Mouse (Mus musculus) embryonic facial prominence, embryonic 12.5 days (tissue): ENCODE data around the gene Zc3h7b. TPM values are rescaled to one million over a fixed set of nuclear protein-coding genes. Genes with fewer than 3 reads are reported as not detected.

Experiments
- ATAC-seq: fragments of 200-750 bp; cut with Nextera tagmentation; 2 replicates; pipeline ENCODE4 v1.8.0; 2017; ENCODE audit not compliant: insufficient number of reproducible peaks, insufficient read depth, low FRiP score, low TSS enrichment
- H3K27ac ChIP-seq: fragments of 300-500 bp; sonication (generic); 2 replicates; pipeline ENCODE4 v1.5.1; 2016; ENCODE audit warnings: mild to moderate bottlenecking
- H3K27me3 ChIP-seq: fragments of 300-500 bp; sonication (generic); 2 replicates; pipeline ENCODE4 v1.6.1; 2016; ENCODE audit warnings: mild to moderate bottlenecking, moderate library complexity
- H3K36me3 ChIP-seq: fragments of 300-500 bp; sonication (generic); 2 replicates; pipeline ENCODE4 v1.6.1; 2016; ENCODE audit warnings: mild to moderate bottlenecking
- H3K4me1 ChIP-seq: fragments of 300-500 bp; sonication (generic); 2 replicates; pipeline ENCODE4 v1.6.1; 2016
- H3K4me2 ChIP-seq: fragments of 300-500 bp; sonication (generic); replicated peaks from 2 replicates; pipeline ENCODE4 v1.6.1; 2016; ENCODE audit warnings: mild to moderate bottlenecking, moderate library complexity
- H3K4me3 ChIP-seq: fragments of 300-500 bp; sonication (generic); 2 replicates; pipeline ENCODE4 v1.5.1; 2016; ENCODE audit warnings: mild to moderate bottlenecking
- H3K9ac ChIP-seq: fragments of 300-500 bp; sonication (generic); 2 replicates; pipeline ENCODE4 v1.6.1; 2016; ENCODE audit warnings: mild to moderate bottlenecking, moderate library complexity
- H3K9me3 ChIP-seq: fragments of 300-500 bp; sonication (generic); 2 replicates; pipeline ENCODE4 v1.6.1; 2016; ENCODE audit warnings: mild to moderate bottlenecking, moderate library complexity
- WGBS: fragments of 180-500 bp; shearing (Covaris S2); methylation state at CpG from one replicate; pipeline ENCODE4 v1.1.7; 2016; 5-methylcytosine and 5-hydroxymethylcytosine counted together
- polyA plus RNA-seq: library from polyadenylated mRNA; unstranded; fragments of >200 nt; fragmentation: Nextera tagmentation; extraction: Ambion mirVana; gene quantifications from 2 replicates; pipeline ENCODE4 v1.2.1, GENCODE M21; 2016

Zc3h7b gene
- polyA plus RNA-seq, 1 experiment from 2014 or later, result 36.4 TPM

DNA sequence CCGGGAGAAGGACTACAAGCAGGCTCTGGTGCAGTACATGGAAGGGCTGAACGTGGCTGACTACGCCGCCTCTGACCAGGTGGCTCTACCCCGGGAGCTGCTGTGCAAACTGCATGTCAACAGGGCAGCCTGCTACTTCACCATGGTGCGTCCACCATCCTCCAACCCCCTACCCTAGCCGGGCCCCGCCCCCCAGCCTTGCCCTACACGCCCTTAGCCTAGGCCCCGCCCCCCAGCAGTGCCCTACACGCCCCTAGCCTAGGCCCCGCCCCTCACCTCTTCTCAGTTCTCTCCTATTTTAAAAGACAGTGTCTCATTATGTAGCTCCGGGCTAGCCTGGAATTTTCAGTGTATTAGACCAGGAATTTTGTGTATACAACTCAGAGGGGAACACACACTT is 24.2 kb downstream of the Zc3h7b start:
- ATAC-seq, result no peak
- H3K4me2 ChIP-seq, result no peak overlapping the region
- 61% methylated on average over 12 of the region's 13 CpGs for WGBS
- H3K9ac ChIP-seq, result no peak overlapping the region
- no peak overlapping the region for H3K27ac ChIP-seq
- no peak overlapping the region for H3K4me3 ChIP-seq
- H3K27me3 ChIP-seq, result no peaks in the 10 kb centered on the region
- peaks cover 52% of the 10 kb centered on the region for H3K36me3 ChIP-seq
- no peaks in the 10 kb centered on the region for H3K9me3 ChIP-seq
- H3K4me1 ChIP-seq, result peaks cover 20% of the 10 kb centered on the region

DNA sequence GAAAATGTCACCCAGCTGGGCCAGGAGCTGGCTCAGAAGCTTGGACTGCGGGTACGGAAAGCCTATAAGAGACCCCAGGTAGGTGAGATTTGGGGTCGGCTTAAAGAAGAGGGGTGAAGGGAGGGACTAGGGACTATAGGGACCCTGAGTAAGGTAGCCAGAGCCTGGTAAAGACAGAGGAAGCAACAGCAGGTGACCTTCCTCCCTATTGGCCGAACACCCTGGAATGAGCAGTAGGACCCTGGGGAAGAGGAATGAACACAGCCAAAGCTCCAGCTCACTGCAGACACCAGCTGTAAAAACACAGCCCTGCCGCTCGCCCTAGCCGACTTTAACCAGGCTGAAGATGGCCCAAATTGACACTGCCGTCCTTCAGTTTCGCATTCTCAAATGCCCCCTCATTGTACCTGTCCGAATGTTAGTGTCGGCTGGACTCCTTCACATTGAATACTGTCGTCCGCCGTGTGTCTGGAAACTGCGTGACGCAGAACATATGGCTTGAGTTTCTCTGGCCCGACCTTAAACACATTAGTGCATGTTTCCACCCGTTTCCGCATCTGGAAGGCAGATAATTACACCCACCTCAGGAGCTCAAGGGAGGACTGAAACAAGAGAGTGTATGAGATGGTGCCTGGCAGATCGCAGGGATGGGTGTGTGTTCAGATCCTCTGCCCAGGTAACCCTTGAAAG is 27.7 kb downstream of the Zc3h7b start:
- Histone ChIP-seq H3K27me3 (no peaks in the 10 kb centered on the region), H3K36me3 (peaks cover 83% of the 10 kb centered on the region), H3K4me1 (peaks cover 20% of the 10 kb centered on the region), H3K4me2 (no peak overlapping the region), H3K4me3 (no peak overlapping the region), H3K9ac (no peak overlapping the region), H3K9me3 (no peaks in the 10 kb centered on the region), H3K27ac (peak overlapping the region; percentile 81)
- WGBS, result 36% methylated on average over 20 of the region's 20 CpGs
- ATAC-seq, result no peak

DNA sequence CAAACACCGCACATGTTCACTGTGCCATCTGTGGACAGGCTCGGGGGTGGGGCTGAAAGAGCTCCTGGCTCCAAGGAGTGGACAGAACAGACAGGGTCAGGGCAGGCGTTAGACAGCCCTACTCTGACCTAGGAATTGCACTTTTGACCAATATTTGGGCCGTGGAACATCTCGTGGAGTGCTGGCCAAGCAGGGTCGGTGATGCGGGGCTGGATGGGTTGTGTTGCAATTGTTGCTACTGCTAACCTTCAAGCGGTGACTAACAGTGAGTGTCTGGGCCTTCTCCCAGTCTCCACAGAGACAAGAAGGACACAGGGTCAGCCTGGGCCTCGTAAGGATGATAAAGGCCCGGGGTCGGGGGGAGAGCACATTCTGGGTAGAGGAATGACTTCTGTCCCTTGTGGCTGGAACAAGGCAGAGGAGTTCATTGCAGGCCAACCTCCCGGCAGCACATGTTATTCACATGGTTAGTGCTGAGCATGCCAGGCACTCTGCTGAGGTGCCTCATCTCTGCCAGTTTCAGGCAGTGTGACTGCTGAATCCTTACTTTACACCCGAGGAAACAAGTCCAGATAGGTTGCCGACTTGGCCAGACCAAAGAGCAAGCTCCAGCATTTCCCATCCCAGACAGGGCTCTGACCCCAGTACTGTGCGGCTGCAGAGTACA is 29.8 kb downstream of the Zc3h7b start:
- Histone ChIP-seq H3K27me3 (no peaks in the 10 kb centered on the region), H3K9ac (no peak overlapping the region), H3K36me3 (peaks cover 88% of the 10 kb centered on the region), H3K9me3 (no peaks in the 10 kb centered on the region), H3K4me1 (peaks cover 20% of the 10 kb centered on the region), H3K4me2 (no peak overlapping the region), H3K27ac (no peak overlapping the region), H3K4me3 (no peak overlapping the region)
- no peak for ATAC-seq
- WGBS, result 86% methylated on average over 15 of the region's 15 CpGs

DNA sequence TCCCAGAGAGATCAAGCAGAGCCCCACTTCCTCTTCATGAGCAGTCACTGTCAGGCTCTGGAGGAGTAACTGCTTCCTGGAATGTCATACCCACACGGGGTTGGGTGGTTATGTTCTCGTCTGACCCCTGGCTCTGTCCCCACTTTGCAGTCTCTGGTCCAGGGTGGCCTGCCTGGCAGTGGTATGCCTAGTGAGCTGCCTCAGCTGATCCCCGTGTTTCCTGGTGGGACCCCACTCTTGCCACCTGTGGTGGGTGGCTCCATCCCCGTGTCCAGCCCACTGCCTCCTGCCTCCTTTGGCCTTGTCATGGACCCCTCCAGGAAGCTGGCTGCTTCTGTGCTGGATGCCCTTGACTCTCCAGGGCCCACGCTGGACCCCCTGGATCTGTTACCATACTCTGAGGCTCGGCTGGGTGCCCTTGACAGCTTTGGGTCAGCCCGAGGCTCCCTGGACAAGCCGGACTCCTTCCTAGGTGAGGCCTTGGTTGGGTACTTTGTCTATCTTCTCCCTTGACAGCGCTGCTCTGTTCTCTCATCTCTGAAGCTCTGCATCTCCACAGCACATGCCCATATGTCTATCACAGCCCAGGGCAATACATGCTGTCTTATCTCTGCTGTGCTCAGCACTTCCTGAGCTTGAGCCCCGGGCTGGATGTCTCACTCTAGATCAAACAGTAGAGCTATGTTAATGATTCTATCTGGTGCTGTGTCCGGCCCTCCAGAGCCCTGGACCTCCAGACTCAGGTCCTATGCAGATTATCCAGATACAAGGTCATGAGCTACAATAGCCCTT is 32.0 kb downstream of the Zc3h7b start:
- no peak for ATAC-seq
- WGBS, result 92% methylated on average over 11 of the region's 11 CpGs
- peaks cover 95% of the 10 kb centered on the region for H3K36me3 ChIP-seq

DNA sequence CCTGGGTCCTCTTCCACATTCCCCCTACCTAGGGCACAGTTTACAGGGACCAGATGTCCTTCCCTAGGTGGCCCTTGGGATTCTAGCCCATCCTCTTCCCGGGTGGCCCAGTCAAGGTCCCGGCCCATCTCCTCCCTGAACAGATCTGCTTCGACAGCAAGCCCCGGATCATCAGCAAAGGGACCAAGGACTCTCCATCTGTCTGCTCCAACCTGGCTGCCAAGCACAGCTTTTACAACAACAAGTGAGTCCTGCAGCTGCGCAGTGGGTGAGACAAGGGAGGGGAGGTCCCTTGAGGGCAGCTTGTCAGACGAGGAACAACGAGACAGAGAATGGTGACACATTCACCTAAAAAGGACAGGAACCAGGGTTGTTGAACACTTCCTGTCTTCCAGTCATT is 37.0 kb downstream of the Zc3h7b start:
- whole genome bisulfite sequencing, result 87% methylated on average over 7 of the region's 7 CpGs
- Histone ChIP-seq H3K4me2 (no peak overlapping the region), H3K9me3 (no peaks in the 10 kb centered on the region), H3K9ac (no peak overlapping the region), H3K36me3 (peaks cover 91% of the 10 kb centered on the region), H3K4me1 (no peaks in the 10 kb centered on the region), H3K27ac (no peak overlapping the region), H3K27me3 (no peaks in the 10 kb centered on the region), H3K4me3 (no peak overlapping the region)
- no peak for ATAC-seq

More for the DNA sequence above, 32.0 kb downstream of the Zc3h7b start:
- Histone ChIP-seq H3K4me3 (no peak overlapping the region), H3K4me2 (no peak overlapping the region), H3K27me3 (no peaks in the 10 kb centered on the region), H3K4me1 (peaks cover 17% of the 10 kb centered on the region), H3K27ac (no peak overlapping the region), H3K9me3 (no peaks in the 10 kb centered on the region), H3K9ac (no peak overlapping the region)

DNA sequence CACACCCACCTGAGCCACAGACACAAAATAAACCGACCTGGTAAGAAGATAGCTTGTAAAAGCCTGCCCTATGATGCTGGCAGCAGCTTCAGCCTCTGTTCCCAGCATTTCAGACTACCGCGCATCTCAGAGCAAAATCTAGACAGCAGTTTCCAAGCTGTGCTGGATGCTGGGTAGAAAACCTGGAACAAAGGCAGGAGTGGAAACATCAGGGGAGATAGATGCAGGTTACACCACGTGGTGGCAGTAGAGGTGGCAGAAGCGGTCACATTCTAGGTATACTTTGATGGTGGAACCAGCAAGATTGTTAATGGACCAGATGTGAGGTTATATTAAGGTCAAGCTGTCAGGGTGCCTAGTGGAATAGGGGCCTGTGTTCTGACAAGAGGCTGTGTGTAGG is 39.9 kb downstream of the Zc3h7b start:
- Histone ChIP-seq H3K36me3 (peaks cover 88% of the 10 kb centered on the region), H3K9me3 (no peaks in the 10 kb centered on the region), H3K27ac (no peak overlapping the region), H3K4me1 (no peaks in the 10 kb centered on the region), H3K4me3 (no peak overlapping the region), H3K4me2 (no peak overlapping the region), H3K9ac (no peak overlapping the region), H3K27me3 (no peaks in the 10 kb centered on the region)
- ATAC-seq, result no peak
- 69% methylated on average over 5 of the region's 5 CpGs for WGBS

DNA sequence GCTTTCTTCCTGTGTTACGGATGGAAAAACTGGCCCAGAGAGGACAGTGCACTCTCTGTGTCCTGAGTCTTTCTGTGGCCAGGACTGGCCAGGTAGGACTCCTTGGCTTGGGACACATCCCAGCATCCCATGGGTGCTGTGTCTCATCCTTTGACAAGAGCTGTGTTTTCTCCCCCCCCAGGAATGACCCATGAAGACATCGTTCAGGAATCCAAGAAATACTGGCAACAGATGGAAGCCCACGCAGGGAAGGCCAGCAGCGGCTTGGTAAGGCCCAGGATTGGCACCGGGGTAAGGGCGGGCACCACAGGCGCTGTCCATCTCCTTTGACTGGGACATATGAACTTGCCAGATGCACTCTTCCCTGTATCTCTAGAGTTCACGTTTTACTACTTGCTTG is 40.8 kb downstream of the Zc3h7b start:
- H3K36me3 ChIP-seq, result peaks cover 87% of the 10 kb centered on the region
- no peak overlapping the region for H3K9ac ChIP-seq

DNA sequence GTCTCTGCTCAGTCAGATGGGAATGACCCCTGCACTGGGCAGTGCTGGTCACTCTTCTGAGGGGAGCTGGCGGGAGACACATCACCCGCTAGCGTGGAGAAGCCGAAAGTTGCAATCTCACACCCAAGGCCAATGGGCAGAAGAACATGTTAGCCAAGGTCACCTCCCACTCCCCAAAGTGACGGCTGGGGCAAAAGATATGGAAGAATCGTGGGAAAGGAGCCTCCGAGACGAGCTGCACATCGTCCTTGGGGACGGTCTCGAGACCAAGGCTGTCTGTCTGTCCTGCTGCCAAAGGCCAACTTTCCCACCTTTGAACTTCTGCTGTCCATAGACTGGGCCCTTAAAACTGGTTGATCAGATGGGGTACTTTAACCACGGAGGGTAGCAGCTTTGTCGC is 42.7 kb downstream of the Zc3h7b start:
- no peak overlapping the region for H3K27ac ChIP-seq
- peaks cover 87% of the 10 kb centered on the region for H3K36me3 ChIP-seq
- WGBS, result 94% methylated on average over 13 of the region's 13 CpGs

More for the DNA sequence above, 40.8 kb downstream of the Zc3h7b start:
- 95% methylated on average over 8 of the region's 8 CpGs for WGBS
- no peak overlapping the region for H3K4me2 ChIP-seq
- H3K27ac ChIP-seq, result no peak overlapping the region
- H3K9me3 ChIP-seq, result no peaks in the 10 kb centered on the region
- H3K4me3 ChIP-seq, result no peak overlapping the region
- no peak for ATAC-seq
- H3K27me3 ChIP-seq, result no peaks in the 10 kb centered on the region
- no peaks in the 10 kb centered on the region for H3K4me1 ChIP-seq

DNA sequence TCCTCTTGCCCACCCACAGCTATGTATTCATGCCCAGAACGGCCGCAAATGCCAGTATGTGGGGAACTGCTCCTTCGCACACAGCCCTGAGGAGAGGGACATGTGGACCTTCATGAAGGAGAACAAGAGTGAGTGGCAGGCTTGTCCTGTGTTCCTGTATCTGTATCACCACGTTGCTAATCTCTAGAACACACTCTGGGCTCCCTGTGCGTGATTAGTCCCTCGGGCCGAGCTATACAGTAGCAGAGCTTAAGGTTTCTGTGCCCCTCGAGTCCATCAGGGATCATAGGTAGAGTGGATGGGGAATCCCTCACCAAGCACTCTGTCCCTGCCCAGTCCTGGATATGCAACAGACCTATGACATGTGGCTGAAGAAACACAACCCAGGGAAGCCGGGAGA is 47.6 kb downstream of the Zc3h7b start:
- H3K4me1 ChIP-seq, result no peaks in the 10 kb centered on the region; the same call in 1 of the 2 replicates
- no peaks in the 10 kb centered on the region for H3K9me3 ChIP-seq
- no peak for ATAC-seq
- H3K4me2 ChIP-seq, result no peak overlapping the region
- H3K9ac ChIP-seq, result no peak overlapping the region
- WGBS, result 89% methylated on average over 9 of the region's 9 CpGs
- H3K27me3 ChIP-seq, result no peaks in the 10 kb centered on the region
- no peak overlapping the region for H3K27ac ChIP-seq
- peaks cover 74% of the 10 kb centered on the region for H3K36me3 ChIP-seq
- no peak overlapping the region for H3K4me3 ChIP-seq

More for the DNA sequence above, 42.7 kb downstream of the Zc3h7b start:
- Histone ChIP-seq H3K4me3 (no peak overlapping the region), H3K27me3 (no peaks in the 10 kb centered on the region), H3K4me1 (no peaks in the 10 kb centered on the region), H3K9ac (no peak overlapping the region), H3K4me2 (no peak overlapping the region), H3K9me3 (no peaks in the 10 kb centered on the region)
- no peak for ATAC-seq

DNA sequence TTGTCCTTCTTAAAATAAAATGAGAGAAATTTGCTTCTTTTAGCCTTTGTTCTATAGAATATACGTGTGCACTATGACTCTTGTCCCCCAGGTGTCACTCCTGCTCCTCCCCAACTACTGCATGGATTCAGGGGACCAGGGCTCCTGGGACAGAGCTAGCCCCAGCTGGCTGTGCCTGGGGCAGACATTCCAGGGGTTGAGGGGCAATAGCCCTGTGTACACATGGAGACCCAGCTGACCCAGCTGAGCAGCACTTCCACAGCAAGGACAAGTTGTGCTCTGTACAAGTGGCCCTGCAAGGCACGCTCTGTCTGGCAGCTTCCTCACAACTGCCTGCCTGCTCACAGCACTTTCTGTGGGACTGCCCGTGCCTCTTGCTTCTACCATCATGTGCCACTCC is 51.4 kb downstream of the Zc3h7b start:
- no peak for ATAC-seq
- H3K27me3 ChIP-seq, result no peaks in the 10 kb centered on the region

DNA sequence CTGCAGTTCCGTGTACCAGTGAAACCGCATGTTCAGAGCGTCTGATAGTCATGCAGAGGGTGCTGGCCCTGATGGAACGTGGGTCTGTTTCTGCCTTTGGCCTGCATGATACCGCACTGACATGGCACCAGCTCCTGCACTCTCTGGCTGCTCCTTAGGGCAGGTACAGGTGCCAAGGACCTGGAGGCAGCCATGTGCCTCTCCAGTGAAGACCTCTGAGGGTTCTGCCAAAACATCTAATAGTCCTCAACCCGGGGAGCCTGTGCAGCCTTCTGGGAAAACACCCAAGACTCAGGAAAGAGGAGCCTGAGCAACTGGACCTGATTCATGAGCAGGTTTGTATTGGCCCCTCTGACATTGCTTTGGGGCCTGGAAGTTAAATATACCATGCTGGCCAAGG is 53.0 kb downstream of the Zc3h7b start:
- Histone ChIP-seq H3K27ac (no peak overlapping the region), H3K9me3 (no peaks in the 10 kb centered on the region), H3K4me2 (no peak overlapping the region), H3K36me3 (peaks cover 30% of the 10 kb centered on the region), H3K27me3 (no peaks in the 10 kb centered on the region), H3K4me3 (no peak overlapping the region), H3K9ac (no peak overlapping the region), H3K4me1 (peaks cover 12% of the 10 kb centered on the region)
- 92% methylated on average over 6 of the region's 6 CpGs for WGBS
- no peak for ATAC-seq

More for the DNA sequence above, 51.4 kb downstream of the Zc3h7b start:
- Histone ChIP-seq H3K4me3 (no peak overlapping the region), H3K4me1 (no peaks in the 10 kb centered on the region; the same call in 1 of the 2 replicates), H3K36me3 (peaks cover 46% of the 10 kb centered on the region), H3K27ac (no peak overlapping the region), H3K9ac (no peak overlapping the region), H3K4me2 (no peak overlapping the region), H3K9me3 (no peaks in the 10 kb centered on the region)
- WGBS, result 59% methylated on average over 3 of the region's 3 CpGs

DNA sequence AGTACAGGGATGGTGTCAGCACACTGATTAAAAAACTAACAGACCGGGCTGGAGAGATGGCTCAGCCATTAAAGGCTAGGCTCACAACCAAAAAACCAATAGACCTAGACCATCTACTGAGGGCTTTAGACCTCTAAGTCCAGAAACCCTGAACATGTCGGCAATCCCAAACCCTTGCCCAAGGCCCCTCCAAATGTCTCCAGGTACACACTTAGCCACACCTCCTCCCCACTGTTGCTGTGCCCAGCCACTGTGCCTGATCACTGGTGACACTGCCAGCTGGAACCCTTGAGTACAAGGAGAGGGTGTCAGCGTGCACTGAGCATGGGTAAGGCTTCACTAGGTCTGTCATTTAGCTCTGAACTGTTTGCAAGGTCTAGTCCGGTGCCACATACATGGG is 53.6 kb downstream of the Zc3h7b start:
- no peak for ATAC-seq
- no peak overlapping the region for H3K9ac ChIP-seq
- no peaks in the 10 kb centered on the region for H3K9me3 ChIP-seq
- WGBS, result 82% methylated on average over 4 of the region's 4 CpGs
- no peak overlapping the region for H3K4me3 ChIP-seq
- H3K36me3 ChIP-seq, result peaks cover 24% of the 10 kb centered on the region
- peaks cover 17% of the 10 kb centered on the region for H3K4me1 ChIP-seq
- no peak overlapping the region for H3K27ac ChIP-seq
- H3K27me3 ChIP-seq, result no peaks in the 10 kb centered on the region
- no peak overlapping the region for H3K4me2 ChIP-seq
